Mouse (Mus musculus): ENCODE measurements around the gene Prrt2. TPM values are rescaled to one million over a fixed set of nuclear protein-coding genes. Genes with fewer than 3 reads are reported as not detected.
A peak's percentile ranks its signal among the peaks of the same experiment; 100 is the strongest.

Gene Prrt2
- total and polyA plus RNA-seq, 2 experiments: 0.75 TPM; not detected in 1

GRCm38 (mm10) chr7:127017950-127018345 lies 3.1 kb downstream of the Prrt2 start:
- Histone ChIP-seq H3K36me3 (ENCODE audit: control insufficient read depth, insufficient read depth, low read length) (no peaks in the 10 kb centered on the region), H3K4me3 (ENCODE audit: insufficient read depth, low read depth, low read length) (no peak overlapping the region), H3K9ac (ENCODE audit: low read depth, low read length) (no peak overlapping the region), H3K79me2 (ENCODE audit: control insufficient read depth, insufficient read depth, low read length) (peaks cover 13% of the 10 kb centered on the region; the same call in 1 of the 2 replicates), H3K27ac (replicated peaks; ENCODE audit: insufficient read depth, low read depth, low read length) (peak overlapping the region; percentile 6; the same call in 1 of the 2 replicates), H3K4me1 (ENCODE audit: control insufficient read depth, insufficient read depth, low read length) (peaks cover 20% of the 10 kb centered on the region), H3K27me3 (ENCODE audit: control insufficient read depth, insufficient read depth, low read length) (no peaks in the 10 kb centered on the region)
- DNase-seq (ENCODE audit: extremely low read depth, low read depth, low spot score): no peak
- WGBS: 51% methylated on average over 6 of the region's 6 CpGs
- TF ChIP-seq CTCF (IDR thresholded peaks at IDR 0.05; ENCODE audit: low read depth, low read length): no peak
- no peak for TF ChIP-seq POLR2A (IDR thresholded peaks at IDR 0.05; ENCODE audit: extremely low read depth, insufficient read depth, low read length)

DNA sequence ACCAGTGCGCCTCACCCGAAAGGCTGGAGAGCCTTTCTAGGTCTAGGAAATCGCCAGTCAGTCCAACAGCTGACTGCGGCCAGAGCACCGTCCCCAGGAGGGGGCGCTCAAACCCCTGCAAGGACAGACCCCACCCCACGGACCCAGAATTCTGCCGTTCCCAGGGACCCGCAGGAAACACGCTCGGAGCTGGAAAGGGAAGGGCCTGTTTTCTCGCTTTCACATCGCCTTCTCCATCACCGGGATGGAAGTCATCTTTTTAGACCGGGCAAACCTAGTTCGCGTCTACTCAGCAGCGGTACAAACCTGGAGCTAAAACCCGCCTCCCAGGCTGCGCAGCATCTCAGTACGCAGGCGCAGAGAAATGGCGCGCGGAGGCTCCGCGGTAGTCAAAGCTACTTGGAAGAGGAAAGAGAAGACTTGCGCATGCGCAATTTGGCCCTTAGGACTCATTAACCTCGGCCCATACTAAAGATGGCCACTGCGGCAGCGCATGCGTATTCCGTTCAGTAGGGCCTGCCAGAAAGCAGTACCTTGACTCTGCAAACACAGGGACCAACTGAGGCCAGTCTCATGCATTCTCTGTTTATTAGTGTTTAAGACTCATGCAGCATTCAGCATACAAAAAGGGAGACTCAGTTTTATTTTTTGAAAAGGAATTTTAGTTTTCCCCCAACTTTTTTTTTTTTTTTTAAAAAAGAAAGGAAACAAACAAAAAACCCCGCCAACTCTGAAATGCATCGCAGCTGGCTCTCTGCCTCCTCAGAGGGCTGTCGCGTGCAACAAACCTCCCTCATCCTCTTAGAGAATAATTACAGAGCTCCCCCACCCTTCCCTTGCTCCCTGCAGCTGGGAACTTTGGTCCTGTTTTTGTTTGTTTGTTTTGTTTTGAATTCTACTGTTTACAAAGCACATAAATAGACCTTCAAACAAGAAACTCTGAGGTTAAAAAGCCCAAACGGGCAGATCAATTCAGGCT lies 3.8 kb downstream of the Prrt2 start, which contains the start of gene Pagr1a:
Pagr1a (minus strand) TSS at position 382 of the 979 bp plus-strand sequence.
- H3K4me3 ChIP-seq (ENCODE audit: insufficient read depth, low read depth, low read length): peak within 1 kb of the TSS; percentile 74
- no peaks in the 10 kb centered on the region for H3K27me3 ChIP-seq (ENCODE audit: control insufficient read depth, insufficient read depth, low read length)
- 1% methylated on average over 39 of the region's 39 CpGs for WGBS
- H3K4me1 ChIP-seq (ENCODE audit: control insufficient read depth, insufficient read depth, low read length): peaks cover 20% of the 10 kb centered on the region
- peaks cover 16% of the 10 kb centered on the region; the same call in 1 of the 2 replicates for H3K79me2 ChIP-seq (ENCODE audit: control insufficient read depth, insufficient read depth, low read length)
- H3K36me3 ChIP-seq (ENCODE audit: control insufficient read depth, insufficient read depth, low read length): no peaks in the 10 kb centered on the region
- H3K9ac ChIP-seq (ENCODE audit: low read depth, low read length): peak within 1 kb of the TSS; percentile 80
- TF ChIP-seq CTCF (IDR thresholded peaks at IDR 0.05; ENCODE audit: low read depth, low read length) (peak; percentile 83), POLR2A (IDR thresholded peaks at IDR 0.05; ENCODE audit: extremely low read depth, insufficient read depth, low read length) (peak; percentile 37; the same call in 1 of the 2 replicates)
- DNase-seq (ENCODE audit: extremely low read depth, low read depth, low spot score): peak; percentile 97
- peak within 1 kb of the TSS; percentile 86 for H3K27ac ChIP-seq (replicated peaks; ENCODE audit: insufficient read depth, low read depth, low read length)

DNA sequence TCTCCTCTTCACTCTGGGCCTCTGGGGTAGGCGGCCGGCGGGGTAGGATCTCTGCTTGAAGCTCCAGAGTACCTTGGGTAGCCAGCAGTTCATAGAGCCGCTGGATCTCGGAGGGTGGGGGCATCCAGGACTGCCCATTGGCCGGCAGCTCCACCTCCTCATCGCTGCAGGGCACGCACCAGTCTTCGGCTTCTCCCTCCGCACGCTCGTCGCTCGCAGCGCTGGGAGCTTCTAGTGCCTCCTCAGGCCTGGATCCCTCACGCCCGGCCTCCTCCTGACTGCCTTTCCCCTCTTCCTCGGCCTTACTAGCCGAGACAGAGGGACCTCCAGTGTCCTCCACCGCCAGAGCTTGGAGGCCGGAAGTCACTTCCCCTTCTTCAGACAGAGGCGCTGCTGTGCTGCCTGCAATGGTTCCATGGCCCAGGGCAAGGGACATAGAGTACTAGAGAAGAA lies 4.5 kb downstream of the Prrt2 start:
- Histone ChIP-seq H3K4me3 (ENCODE audit: insufficient read depth, low read depth, low read length) (peak overlapping the region; percentile 74), H3K27me3 (ENCODE audit: control insufficient read depth, insufficient read depth, low read length) (no peaks in the 10 kb centered on the region), H3K4me1 (ENCODE audit: control insufficient read depth, insufficient read depth, low read length) (peaks cover 24% of the 10 kb centered on the region), H3K79me2 (ENCODE audit: control insufficient read depth, insufficient read depth, low read length) (peaks cover 16% of the 10 kb centered on the region; the same call in 1 of the 2 replicates), H3K36me3 (ENCODE audit: control insufficient read depth, insufficient read depth, low read length) (no peaks in the 10 kb centered on the region), H3K27ac (replicated peaks; ENCODE audit: insufficient read depth, low read depth, low read length) (peak overlapping the region; percentile 86), H3K9ac (ENCODE audit: low read depth, low read length) (peak overlapping the region; percentile 80)
- TF ChIP-seq POLR2A (IDR thresholded peaks at IDR 0.05; ENCODE audit: extremely low read depth, insufficient read depth, low read length) (peak; percentile 44; the same call in 1 of the 2 replicates), CTCF (IDR thresholded peaks at IDR 0.05; ENCODE audit: low read depth, low read length) (no peak)
- WGBS: under 1% methylated on average over 22 of the region's 22 CpGs
- peak; percentile 54 for DNase-seq (ENCODE audit: extremely low read depth, low read depth, low spot score)

DNA sequence TGATC lies 4.7 kb downstream of the Prrt2 start, which contains the start of gene Pagr1b:
Pagr1b (minus strand) TSS at position 4 of the 5 bp plus-strand sequence.
- no peak for DNase-seq (ENCODE audit: extremely low read depth, low read depth, low spot score)
- Histone ChIP-seq H3K36me3 (ENCODE audit: control insufficient read depth, insufficient read depth, low read length) (no peaks in the 10 kb centered on the region), H3K4me1 (ENCODE audit: control insufficient read depth, insufficient read depth, low read length) (peaks cover 26% of the 10 kb centered on the region), H3K79me2 (ENCODE audit: control insufficient read depth, insufficient read depth, low read length) (peaks cover 16% of the 10 kb centered on the region; the same call in 1 of the 2 replicates), H3K27ac (replicated peaks; ENCODE audit: insufficient read depth, low read depth, low read length) (peak within 1 kb of the TSS; percentile 86), H3K9ac (ENCODE audit: low read depth, low read length) (peak within 1 kb of the TSS; percentile 80), H3K27me3 (ENCODE audit: control insufficient read depth, insufficient read depth, low read length) (no peaks in the 10 kb centered on the region), H3K4me3 (ENCODE audit: insufficient read depth, low read depth, low read length) (peak within 1 kb of the TSS; percentile 74)
- TF ChIP-seq POLR2A (IDR thresholded peaks at IDR 0.05; ENCODE audit: extremely low read depth, insufficient read depth, low read length): no peak
- TF ChIP-seq CTCF (IDR thresholded peaks at IDR 0.05; ENCODE audit: low read depth, low read length): no peak

DNA sequence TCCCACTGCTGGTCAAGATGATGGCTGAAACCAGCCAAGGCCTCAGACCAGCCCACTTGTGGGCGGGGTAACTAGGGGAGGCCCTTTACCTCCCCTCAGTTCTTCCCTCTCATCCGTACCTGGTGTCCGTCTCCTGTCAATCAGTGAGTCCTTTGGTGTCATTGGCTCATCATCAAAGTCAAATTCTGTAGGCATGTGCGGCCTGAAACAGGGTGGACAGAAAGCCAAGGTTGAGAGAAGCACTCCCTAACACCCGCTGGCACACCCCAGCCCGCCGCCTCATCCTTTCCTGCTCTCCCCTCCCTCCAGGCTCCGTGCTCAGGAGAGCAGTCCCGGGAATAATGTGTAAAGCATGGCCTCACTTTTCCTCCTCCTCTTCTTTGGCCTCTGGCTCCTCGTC lies 4.9 kb downstream of the Prrt2 start:
- DNase-seq (ENCODE audit: extremely low read depth, low read depth, low spot score): peak; percentile 77
- no peaks in the 10 kb centered on the region for H3K27me3 ChIP-seq (ENCODE audit: control insufficient read depth, insufficient read depth, low read length)
- H3K4me1 ChIP-seq (ENCODE audit: control insufficient read depth, insufficient read depth, low read length): peaks cover 28% of the 10 kb centered on the region
- peak overlapping the region; percentile 86 for H3K27ac ChIP-seq (replicated peaks; ENCODE audit: insufficient read depth, low read depth, low read length)
- no peaks in the 10 kb centered on the region for H3K36me3 ChIP-seq (ENCODE audit: control insufficient read depth, insufficient read depth, low read length)
- H3K79me2 ChIP-seq (ENCODE audit: control insufficient read depth, insufficient read depth, low read length): peaks cover 16% of the 10 kb centered on the region; the same call in 1 of the 2 replicates
- TF ChIP-seq CTCF (IDR thresholded peaks at IDR 0.05; ENCODE audit: low read depth, low read length) (no peak), POLR2A (IDR thresholded peaks at IDR 0.05; ENCODE audit: extremely low read depth, insufficient read depth, low read length) (no peak)
- WGBS: under 1% methylated on average over 10 of the region's 10 CpGs
- peak overlapping the region; percentile 80 for H3K9ac ChIP-seq (ENCODE audit: low read depth, low read length)
- peak overlapping the region; percentile 74 for H3K4me3 ChIP-seq (ENCODE audit: insufficient read depth, low read depth, low read length)

DNA sequence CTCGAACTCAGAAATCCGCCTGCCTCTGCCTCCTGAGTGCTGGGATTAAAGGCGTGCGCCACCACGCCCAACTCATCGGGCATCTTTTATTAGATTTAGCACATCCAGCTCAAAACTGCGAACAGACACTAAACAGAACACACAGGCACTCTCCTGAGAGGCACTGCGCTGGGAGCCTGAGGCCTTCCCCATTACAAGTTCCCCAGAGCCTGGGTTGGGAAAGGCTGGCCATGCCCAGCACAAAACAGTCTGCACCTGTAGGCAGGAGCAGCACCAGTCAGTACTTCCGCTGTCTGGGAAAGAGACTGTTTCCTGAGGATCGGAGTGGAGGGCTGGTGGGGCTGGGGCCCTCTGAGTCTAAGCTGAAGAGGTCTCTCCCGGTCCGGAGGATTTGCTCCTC lies 6.0 kb downstream of the Prrt2 start:
- Histone ChIP-seq H3K79me2 (ENCODE audit: control insufficient read depth, insufficient read depth, low read length) (peaks cover 16% of the 10 kb centered on the region; the same call in 1 of the 2 replicates), H3K36me3 (ENCODE audit: control insufficient read depth, insufficient read depth, low read length) (no peaks in the 10 kb centered on the region), H3K27me3 (ENCODE audit: control insufficient read depth, insufficient read depth, low read length) (no peaks in the 10 kb centered on the region), H3K4me1 (ENCODE audit: control insufficient read depth, insufficient read depth, low read length) (peaks cover 30% of the 10 kb centered on the region), H3K27ac (replicated peaks; ENCODE audit: insufficient read depth, low read depth, low read length) (no peak overlapping the region), H3K9ac (ENCODE audit: low read depth, low read length) (no peak overlapping the region), H3K4me3 (ENCODE audit: insufficient read depth, low read depth, low read length) (no peak overlapping the region)
- DNase-seq (ENCODE audit: extremely low read depth, low read depth, low spot score): no peak
- no peak for TF ChIP-seq POLR2A (IDR thresholded peaks at IDR 0.05; ENCODE audit: extremely low read depth, insufficient read depth, low read length)
- TF ChIP-seq CTCF (IDR thresholded peaks at IDR 0.05; ENCODE audit: low read depth, low read length): no peak
- 93% methylated on average over 12 of the region's 12 CpGs for WGBS
